Mouse (Mus musculus): ENCODE measurements around the gene Ptpre.
A peak's percentile ranks its signal among the peaks of the same experiment; 100 is the strongest.
"Not testable (repeated sequence)": the region's sequence is repeated elsewhere in the genome, so short reads cannot be mapped to it uniquely, and the experiment has no call there.

The Ptpre gene

GRCm38 (mm10) chr7:135650061-135650460 lies 112.8 kb downstream of the Ptpre start:
- no peak for DNase-seq

DNA sequence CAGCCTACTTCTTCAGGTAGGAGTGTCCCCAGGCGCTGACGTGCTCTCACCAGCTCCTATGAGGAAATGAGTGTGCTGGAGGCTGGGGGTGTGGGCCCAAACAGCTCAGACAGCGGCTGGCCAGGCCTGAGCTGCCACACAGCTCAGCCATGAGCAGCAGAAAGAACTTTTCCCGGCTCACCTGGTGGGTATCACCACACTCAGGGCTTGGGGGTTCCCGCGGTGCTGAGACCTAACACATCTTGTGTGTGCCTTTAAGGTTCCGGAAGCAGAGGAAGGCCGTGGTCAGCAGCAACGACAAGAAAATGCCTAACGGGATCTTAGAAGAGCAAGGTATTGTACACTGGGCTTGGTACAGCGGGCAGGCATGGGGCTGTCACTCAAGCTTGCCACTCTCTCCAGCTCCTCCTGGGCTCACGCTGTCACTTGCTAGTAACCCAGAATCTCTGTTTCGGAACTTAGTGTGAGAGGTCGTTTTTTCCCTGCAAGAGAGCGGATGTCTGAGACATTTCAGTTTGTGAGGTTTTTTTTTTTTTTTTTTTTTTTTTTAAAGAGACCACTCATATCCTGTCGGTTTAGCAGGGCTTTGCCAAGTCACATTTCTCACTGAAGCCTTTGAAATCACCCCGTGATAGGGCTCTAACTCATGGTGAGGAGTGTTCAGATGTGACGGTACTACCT lies 114.7 kb downstream of the Ptpre start:
- peak; percentile 9 for DNase-seq

DNA sequence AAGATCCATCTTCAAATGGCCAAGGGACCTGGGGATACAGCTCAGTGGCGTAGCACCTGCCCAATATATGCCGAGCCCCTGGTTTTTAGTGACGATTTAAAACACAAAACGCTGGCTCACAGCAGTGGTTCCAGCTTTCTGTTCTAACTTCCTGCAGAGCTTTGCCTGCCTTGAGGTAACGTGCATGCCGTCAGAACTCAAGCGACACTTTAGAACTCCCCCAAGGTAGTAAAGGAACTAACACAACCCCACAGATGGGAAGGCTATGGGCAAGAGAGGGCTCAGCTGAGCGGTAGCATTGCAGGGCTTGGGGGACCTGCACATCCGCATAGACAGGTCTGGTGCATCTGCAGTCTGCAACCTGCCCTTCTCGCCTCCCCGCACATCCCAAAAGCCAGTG lies 115.5 kb downstream of the Ptpre start:
- DNase-seq, result no peak

- no peak for DNase-seq
These were observed 116.3 kb downstream of the Ptpre start for GRCm38 (mm10) chr7:135653601-135654000.

DNA sequence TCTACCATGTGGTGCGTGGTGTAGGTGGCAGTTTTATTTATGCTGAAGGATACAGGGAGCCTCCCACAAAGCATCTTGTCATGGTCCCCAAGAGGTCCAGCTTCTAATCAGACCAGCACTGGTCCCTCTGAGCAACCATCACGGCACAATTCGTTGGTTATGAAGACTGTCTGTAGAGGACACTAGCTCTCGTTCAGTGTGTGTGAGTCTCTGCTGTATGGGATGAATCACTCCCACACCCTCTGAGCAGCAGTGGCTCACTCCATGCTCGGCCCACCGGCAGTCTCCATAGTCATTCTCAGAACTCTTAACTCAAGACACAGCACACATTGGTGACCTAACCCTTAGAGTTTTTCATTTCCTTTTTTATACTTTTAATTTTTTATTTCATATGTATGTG lies 117.0 kb downstream of the Ptpre start:
- no peak for DNase-seq

DNA sequence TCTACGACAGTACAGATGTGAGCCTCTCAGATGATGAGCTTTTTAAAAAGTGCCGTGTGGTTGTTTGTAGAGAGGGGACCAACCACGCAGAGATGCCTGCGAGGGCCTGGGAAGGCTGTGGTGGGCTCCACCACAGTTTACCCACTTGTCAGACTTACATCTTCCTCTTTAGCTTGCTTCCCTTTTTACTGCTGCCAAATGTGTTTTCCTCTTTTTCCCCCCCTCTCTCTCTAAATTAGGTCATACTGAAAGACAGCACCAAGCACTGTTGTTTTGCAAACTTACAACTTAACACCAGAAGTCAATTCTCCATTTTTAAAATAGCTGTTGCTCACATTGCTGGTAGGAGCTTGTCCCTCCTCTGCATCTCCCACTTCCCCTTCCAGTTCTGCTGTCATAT lies 117.8 kb downstream of the Ptpre start:
- no peak for DNase-seq

GRCm38 (mm10) chr7:135658150-135658549 lies 120.9 kb downstream of the Ptpre start:
- DNase-seq, result no peak

GRCm38 (mm10) chr7:135659314-135659935 lies 122.1 kb downstream of the Ptpre start:
- no peak for DNase-seq

DNA sequence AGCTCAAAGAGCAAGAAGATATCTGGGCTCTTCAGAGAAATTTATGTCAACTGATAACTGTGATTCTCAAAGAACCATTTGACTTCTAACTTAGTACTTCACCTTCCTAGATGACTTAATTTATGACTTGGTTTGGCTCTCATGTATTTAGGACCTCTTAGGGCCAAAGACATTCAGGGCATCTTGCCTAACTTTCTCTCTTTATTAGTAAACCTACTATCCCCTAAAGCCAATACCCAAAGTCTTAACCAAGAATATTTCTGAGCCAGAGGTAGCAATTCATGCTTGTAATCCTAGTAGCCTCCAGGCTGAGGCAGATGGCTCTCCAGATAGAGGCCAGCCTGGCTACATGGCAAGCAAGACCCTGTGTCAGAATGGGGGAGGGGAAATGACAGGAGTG lies 123.0 kb downstream of the Ptpre start:
- DNase-seq, result no peak

DNA sequence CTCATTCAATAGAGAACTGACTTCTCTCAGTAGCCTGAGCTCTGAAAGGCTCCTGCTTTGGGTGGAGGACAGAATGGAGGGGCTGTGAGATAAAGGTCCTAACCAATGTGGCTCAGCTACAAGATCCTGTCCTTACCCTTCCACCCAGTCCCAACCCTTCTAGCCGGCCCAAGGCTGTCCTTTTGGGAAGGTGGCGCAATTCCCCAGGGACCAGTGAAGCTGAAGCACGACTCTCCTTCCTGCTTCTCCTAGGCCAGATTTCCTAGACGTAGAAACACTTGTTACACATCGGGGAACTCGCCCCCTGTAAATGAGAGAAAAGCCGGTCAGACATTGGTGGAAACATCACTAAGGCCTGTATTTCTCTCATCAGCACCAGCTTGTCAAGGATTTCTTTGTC lies 126.9 kb downstream of the Ptpre start:
- no peak for DNase-seq

- DNase-seq, result no peak
These were observed 129.0 kb downstream of the Ptpre start for GRCm38 (mm10) chr7:135666314-135666713.

DNA sequence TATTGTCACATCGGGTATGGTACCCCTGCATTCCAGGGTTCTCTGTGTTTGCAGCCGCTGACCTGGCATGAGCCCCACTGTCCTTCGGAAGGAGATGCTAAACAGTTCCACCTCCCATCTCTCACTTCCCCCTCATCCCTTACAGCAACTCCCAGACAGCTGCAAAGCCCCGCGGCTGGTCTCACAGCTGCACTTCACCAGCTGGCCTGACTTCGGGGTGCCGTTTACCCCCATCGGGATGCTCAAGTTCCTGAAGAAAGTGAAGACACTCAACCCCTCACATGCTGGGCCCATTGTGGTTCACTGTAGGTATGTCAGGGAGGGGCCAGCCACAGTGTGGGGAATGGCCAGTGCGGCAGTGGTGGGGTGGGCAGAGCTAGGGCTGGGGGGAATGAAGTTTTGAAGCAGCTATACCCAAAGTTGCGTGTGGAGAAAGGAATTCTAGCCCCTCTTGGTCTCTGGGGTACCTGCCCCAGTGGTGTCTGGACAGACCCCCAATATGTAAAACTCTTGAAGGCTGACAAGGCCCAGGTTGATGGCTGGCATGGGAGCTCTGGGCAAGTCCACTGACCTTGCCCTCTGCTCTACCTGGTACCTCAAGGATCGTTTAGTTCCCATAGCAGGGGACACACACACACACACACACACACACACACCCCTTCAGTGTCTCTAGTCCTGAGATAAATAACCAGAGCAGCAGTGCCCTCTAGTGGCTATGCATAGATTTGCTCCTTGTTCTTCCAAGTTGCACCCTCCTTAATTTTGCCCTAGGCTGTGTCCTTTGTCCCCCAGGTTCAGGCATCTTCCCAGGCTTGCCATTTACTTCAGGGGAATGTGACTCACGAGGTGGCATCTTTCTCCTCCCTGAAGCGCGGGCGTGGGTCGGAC lies 131.8 kb downstream of the Ptpre start:
- peak; percentile 66 for DNase-seq

DNA sequence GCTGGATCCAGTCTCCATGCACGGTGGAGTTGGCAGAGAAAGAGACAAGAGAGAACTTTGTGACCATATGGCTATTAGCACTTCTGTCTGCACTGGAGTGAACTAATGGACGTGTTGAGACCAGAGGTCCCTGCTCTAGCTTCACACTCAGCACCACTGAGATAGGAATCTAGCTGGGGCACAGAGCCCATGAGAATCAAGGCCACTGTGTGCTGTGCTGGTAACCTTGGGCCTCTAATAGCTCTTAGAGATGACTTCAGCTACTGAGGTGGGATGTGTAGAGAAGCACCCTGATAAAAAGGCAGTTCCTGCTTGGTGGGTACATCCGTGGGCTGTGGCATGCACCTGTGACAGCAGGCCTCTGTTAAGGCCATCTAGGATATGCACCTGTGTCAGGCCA lies 136.3 kb downstream of the Ptpre start:
- no peak for DNase-seq

GRCm38 (mm10) chr7:135676722-135677121 lies 139.4 kb downstream of the Ptpre start:
- DNase-seq, result no peak

GRCm38 (mm10) chr7:135680334-135680733 lies 143.1 kb downstream of the Ptpre start:
- DNase-seq, result peak; percentile 62

- DNase-seq, result not testable (repeated sequence)
These were observed 146.8 kb downstream of the Ptpre start for GRCm38 (mm10) chr7:135684098-135684497.

DNA sequence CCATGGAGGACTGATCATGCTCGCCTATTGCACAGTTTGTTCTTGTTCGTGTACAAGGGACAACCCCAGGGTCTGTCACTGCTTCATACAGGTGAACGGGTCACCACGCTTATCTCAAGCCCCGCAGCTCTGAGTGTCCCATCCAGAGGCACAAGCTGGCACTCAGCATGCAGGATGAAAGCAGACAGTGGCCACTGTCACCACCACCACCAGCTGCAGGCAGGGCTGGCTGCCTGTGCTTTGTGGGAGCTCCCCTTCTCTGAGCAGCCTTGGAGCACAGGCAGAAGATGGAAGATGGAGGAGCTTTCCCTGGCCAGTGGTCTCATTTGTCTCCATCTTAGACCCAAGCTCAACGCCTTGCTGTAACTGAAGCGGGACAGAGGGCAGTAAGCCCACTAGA lies 147.7 kb downstream of the Ptpre start:
- DNase-seq, result no peak

DNA sequence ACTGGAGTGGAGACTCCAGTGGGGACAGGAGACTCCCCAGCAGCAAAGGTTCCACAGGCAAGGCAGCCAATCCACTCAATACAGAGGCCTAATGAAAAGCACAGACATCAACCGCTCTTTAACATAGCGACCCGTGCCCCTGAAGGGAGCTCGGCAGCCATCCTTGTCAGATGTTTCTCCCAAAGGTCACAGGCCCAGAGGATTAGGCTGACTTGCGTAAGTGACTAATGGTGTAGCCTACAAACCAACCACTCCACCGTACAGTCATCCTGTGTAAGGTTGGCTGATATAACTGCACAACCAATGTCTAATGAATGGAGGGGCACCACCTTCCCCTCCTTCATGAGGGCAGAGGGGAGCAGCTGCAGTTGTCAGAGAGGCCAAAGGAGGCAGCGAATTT lies 152.1 kb downstream of the Ptpre start:
- no peak for DNase-seq

GRCm38 (mm10) chr7:135691941-135692340 lies 154.7 kb downstream of the Ptpre start:
- DNase-seq, result no peak

DNA sequence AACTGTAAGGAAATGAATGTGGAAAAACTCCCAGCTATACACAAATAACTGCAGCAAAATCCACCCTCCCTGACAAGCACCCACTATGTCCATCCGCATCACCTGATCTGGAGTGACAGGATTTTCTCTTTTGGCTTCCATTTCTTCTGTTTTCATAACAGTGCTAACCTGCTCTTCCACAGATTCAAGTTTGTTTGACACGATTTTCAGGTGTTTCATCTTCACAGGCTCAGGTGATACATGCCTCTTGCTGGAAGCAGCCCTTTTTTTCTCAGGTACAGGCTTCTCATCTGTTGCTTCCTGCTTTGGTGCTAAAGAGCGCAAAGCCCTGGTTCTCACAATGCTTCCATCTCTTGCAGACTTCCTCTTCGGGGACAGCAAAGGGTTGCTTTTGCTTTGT lies 156.8 kb downstream of the Ptpre start:
- DNase-seq, result no peak

DNA sequence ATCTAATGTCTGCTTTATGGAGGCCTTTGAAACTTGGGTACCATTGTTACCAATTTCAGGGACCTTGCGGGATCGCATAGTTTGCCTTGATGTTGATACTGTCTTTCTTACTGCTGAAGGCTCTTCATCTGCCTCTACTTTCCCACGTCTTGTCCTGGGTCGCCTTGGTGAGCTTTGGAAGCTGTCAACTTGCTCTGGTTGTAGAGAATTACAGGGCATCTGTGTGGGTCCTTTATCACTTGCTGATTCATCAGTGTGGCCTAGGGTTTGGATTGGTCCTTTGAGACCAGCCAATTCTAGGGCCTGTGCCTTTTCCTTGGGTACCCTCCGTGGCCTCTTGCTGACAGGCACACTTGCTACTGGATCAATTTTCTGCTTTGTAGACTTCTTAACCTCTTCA lies 157.5 kb downstream of the Ptpre start:
- no peak for DNase-seq

DNA sequence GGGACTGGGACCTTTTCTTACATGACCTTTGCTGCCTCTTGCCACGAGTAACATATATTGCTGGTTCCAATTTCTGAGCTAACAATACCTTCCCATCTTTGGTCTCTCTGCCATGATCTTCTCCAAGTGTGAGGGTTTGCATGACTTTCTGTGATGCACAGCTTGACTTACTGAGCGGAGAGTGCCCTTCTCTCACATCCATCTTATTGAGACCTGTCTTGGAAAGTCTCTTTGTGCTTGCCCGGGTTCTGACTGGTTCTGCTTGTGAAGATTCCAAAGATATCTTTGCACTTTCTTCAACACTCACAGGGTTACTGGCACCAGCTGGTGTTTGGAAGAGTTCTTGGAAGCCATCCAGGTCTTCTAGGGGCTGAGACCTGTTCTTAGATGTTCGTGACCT lies 158.8 kb downstream of the Ptpre start:
- no peak for DNase-seq

DNA sequence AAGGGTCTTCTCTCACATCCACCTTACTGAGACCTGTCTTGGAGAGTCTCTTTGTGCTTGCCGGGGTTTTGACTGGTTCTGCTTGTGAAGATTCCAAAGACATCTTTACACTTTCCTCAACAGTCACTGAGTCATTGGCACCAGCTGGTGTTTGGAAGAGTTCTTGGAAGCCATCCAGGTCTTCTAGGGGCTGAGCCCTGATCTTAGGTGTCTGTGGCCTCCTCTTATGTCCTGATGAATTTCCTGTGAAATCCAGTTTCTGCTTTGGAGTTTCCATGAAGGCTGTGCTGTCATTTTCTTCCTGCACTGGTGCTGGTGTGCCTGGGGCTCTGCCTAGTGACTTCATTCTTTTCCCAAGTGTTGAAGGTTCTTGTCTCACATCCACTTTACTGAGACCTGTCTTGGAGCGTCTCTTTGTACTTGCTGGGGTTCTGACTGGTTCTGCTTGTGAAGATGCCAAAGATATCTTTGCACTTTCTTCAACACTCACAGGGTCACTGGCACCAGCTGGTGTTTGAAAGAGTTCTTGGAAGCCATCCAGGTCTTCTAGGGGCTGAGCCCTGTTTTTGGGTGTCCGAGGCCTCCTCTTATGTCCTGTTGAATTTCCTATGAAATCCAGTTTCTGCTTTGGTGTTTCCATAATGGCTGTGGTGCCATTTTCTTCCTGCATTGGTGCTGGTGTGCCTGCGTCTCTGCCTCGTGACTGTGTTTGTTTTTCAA lies 159.9 kb downstream of the Ptpre start:
- not testable (repeated sequence) for DNase-seq

Data from kidney, adult 9 months (tissue).